Mouse (Mus musculus) heart, adult 8-10 months (tissue): ENCODE results near the gene Apobec2. TPM values are rescaled to one million over a fixed set of nuclear protein-coding genes. Genes with fewer than 3 reads are reported as not detected.

Source experiments
- total RNA-seq, 4 experiments: library from RNA; stranded (reverse); gene quantifications; 2 replicates each; pipeline ENCODE4 v1.2.4; 2022

Apobec2 gene
- total RNA-seq, 4 experiments from 2014 or later = 239 to 263 (median 259) TPM

Other genes starting within 250 kb of the Apobec2 start
- gene Trem1, start 200.2 kb downstream of the Apobec2 start, total RNA-seq = under 1 TPM in 2 of 4 experiments, not detected in 2; 0.12 to 0.49 TPM
- gene Trem3, start 185.2 kb downstream of the Apobec2 start, total RNA-seq = not detected
- under 1 TPM in 2 of 4 experiments, not detected in 2; 0.17 to 0.19 TPM for gene Treml4, start 168.6 kb downstream of the Apobec2 start, total RNA-seq
- under 1 TPM; 0.56 to 0.82 (median 0.64) TPM for gene Treml2, start 133.4 kb downstream of the Apobec2 start, total RNA-seq
- gene B430306N03Rik, start 116.8 kb downstream of the Apobec2 start, total RNA-seq = 1 to 10 TPM in 1 of 4 experiments, under 1 TPM in 3; 0.12 to 1.1 (median 0.16) TPM
- 1 to 10 TPM; 1.2 to 3.0 (median 1.7) TPM for gene Trem2, start 86.5 kb downstream of the Apobec2 start, total RNA-seq
- gene Treml1, start 73.0 kb downstream of the Apobec2 start, total RNA-seq = 1 to 10 TPM in 2 of 4 experiments, under 1 TPM in 2; 0.28 to 1.3 (median 1.0) TPM
- gene Nfya, start 23.0 kb downstream of the Apobec2 start, total RNA-seq = 10 to 100 TPM; 10.8 to 19.7 (median 15.5) TPM
- 10 to 100 TPM; 16.3 to 24.2 (median 22.1) TPM for gene Oard1, start 22.9 kb downstream of the Apobec2 start, total RNA-seq
- gene Tspo2, start 18.6 kb upstream of the Apobec2 start, total RNA-seq = not detected
- not detected for gene Unc5cl, start 22.0 kb upstream of the Apobec2 start, total RNA-seq